Mouse (Mus musculus): Measurements from ENCODE around the gene Golph3l. TPM values are rescaled to one million over a fixed set of nuclear protein-coding genes. Genes with fewer than 3 reads are reported as not detected.
"Not testable (repeated sequence)": the region's sequence is repeated elsewhere in the genome, so short reads cannot be mapped to it uniquely, and the experiment has no call there.

Gene Golph3l
- polyA plus RNA-seq, 1 experiment from 2014 or later = 34.4 TPM

DNA sequence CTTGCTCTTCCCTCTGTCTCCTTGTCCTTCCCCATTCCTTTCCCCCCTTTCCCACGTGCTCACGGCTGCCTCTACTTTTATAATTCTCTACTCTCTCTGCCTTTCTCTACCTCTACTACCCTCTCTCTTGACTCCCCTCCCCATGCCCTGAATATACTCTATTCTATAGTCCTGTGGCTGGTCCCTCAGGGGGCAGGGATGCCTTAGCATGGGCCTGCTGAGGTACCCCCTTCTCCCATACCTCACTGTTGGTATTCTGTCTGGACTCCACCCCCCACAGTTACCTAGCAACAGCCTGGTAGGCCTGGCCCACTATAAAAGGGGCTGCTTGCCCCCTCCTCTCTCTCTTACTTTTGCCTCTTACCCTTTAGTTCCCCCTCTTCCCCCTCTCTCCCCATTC lies 34.8 kb downstream of the Golph3l start:
- no peaks in the 10 kb centered on the region for H3K27me3 ChIP-seq (ENCODE audit: insufficient read depth, low read length)
- H3K27ac ChIP-seq = no peak overlapping the region
- no peak for ATAC-seq (replicated peaks; ENCODE audit: low FRiP score, low read depth)
- peaks cover 13% of the 10 kb centered on the region for H3K36me3 ChIP-seq (ENCODE audit: insufficient read depth, low read length)
- 61% methylated on average over 2 of the region's 2 CpGs for WGBS
- no peak for TF ChIP-seq CTCF (IDR thresholded peaks at IDR 0.05; ENCODE audit: low read depth)
- no peaks in the 10 kb centered on the region for H3K9me3 ChIP-seq (replicated peaks; ENCODE audit: low read length)
- H3K4me2 ChIP-seq (ENCODE audit: low read length) = no peak overlapping the region
- H3K4me1 ChIP-seq (replicated peaks; ENCODE audit: insufficient read depth, low read length) = peaks cover 5% of the 10 kb centered on the region
- no peak overlapping the region for H3K4me3 ChIP-seq (replicated peaks; ENCODE audit: low read depth, low read length)
- no peak for DNase-seq (ENCODE audit: low spot score)
- H3K9ac ChIP-seq (ENCODE audit: low read depth, low read length) = no peak overlapping the region

GRCm38 (mm10) chr3:95623991-95624515 lies 35.3 kb downstream of the Golph3l start:
- WGBS = 76% methylated on average over 5 of the region's 5 CpGs
- DNase-seq (ENCODE audit: low spot score); H3K9ac ChIP-seq (ENCODE audit: low read depth, low read length); ATAC-seq (replicated peaks; ENCODE audit: low FRiP score, low read depth); H3K4me1 ChIP-seq (replicated peaks; ENCODE audit: insufficient read depth, low read length); H3K27me3 ChIP-seq (ENCODE audit: insufficient read depth, low read length); H3K9me3 ChIP-seq (replicated peaks; ENCODE audit: low read length): not testable (repeated sequence)
- Histone ChIP-seq H3K4me2 (ENCODE audit: low read length) (peak overlapping the region; percentile 51), H3K36me3 (ENCODE audit: insufficient read depth, low read length) (peaks cover 18% of the 10 kb centered on the region), H3K4me3 (replicated peaks; ENCODE audit: low read depth, low read length) (0 out of 2 replicates have a peak overlapping the region, but pooled peaks have one; percentile 70), H3K27ac (peak overlapping the region; percentile 62)

GRCm38 (mm10) chr3:95624628-95625503 lies 36.1 kb downstream of the Golph3l start, which contains the start of gene Ensa:
TSS of gene Ensa (plus strand) at chr3:95624993.
- no peaks in the 10 kb centered on the region for H3K27me3 ChIP-seq (ENCODE audit: insufficient read depth, low read length)
- H3K9me3 ChIP-seq (replicated peaks; ENCODE audit: low read length) = no peaks in the 10 kb centered on the region
- peak within 1 kb of the TSS; percentile 59 for H3K9ac ChIP-seq (ENCODE audit: low read depth, low read length)
- H3K36me3 ChIP-seq (ENCODE audit: insufficient read depth, low read length) = peaks cover 26% of the 10 kb centered on the region
- under 1% methylated on average over 44 of the region's 44 CpGs for WGBS
- peaks cover 5% of the 10 kb centered on the region for H3K4me1 ChIP-seq (replicated peaks; ENCODE audit: insufficient read depth, low read length)
- peak within 1 kb of the TSS; percentile 75 for H3K27ac ChIP-seq
- DNase-seq (ENCODE audit: low spot score) = peak; percentile 100
- ATAC-seq (replicated peaks; ENCODE audit: low FRiP score, low read depth) = peak; percentile 98
- H3K4me3 ChIP-seq (replicated peaks; ENCODE audit: low read depth, low read length) = peak within 1 kb of the TSS; percentile 70
- peak within 1 kb of the TSS; percentile 69 for H3K4me2 ChIP-seq (ENCODE audit: low read length)
- TF ChIP-seq CTCF (IDR thresholded peaks at IDR 0.05; ENCODE audit: low read depth) = 0 out of 2 replicates have a peak, but pooled peaks have one; percentile 6

DNA sequence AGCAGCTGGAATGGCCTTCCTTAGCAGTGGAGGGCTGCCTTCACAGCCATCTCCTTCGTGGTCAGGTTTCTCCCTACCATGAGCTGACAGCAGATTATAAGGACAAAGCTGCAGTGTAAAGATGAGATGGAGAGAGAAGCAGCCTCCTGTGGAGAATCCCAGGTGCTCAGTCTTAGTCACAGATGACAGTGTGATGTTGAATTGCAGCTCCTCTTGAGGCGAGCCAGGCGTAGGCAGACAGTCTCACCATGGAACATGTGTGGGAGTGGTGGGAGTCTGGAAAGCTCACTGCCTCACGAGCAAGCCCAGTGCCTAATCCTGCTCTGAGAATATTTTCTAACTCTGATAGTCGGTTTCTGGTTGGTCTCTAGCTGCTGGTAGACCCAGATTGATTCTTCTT lies 39.0 kb downstream of the Golph3l start:
- Histone ChIP-seq H3K4me2 (ENCODE audit: low read length) (no peak overlapping the region), H3K9ac (ENCODE audit: low read depth, low read length) (no peak overlapping the region), H3K4me1 (replicated peaks; ENCODE audit: insufficient read depth, low read length) (peaks cover 5% of the 10 kb centered on the region), H3K27ac (no peak overlapping the region), H3K36me3 (ENCODE audit: insufficient read depth, low read length) (peaks cover 41% of the 10 kb centered on the region), H3K4me3 (replicated peaks; ENCODE audit: low read depth, low read length) (no peak overlapping the region), H3K9me3 (replicated peaks; ENCODE audit: low read length) (no peaks in the 10 kb centered on the region), H3K27me3 (ENCODE audit: insufficient read depth, low read length) (no peaks in the 10 kb centered on the region)
- TF ChIP-seq CTCF (IDR thresholded peaks at IDR 0.05; ENCODE audit: low read depth) = no peak
- 63% methylated on average over 5 of the region's 5 CpGs for WGBS
- DNase-seq (ENCODE audit: low spot score) (no peak), ATAC-seq (replicated peaks; ENCODE audit: low FRiP score, low read depth) (no peak)

DNA sequence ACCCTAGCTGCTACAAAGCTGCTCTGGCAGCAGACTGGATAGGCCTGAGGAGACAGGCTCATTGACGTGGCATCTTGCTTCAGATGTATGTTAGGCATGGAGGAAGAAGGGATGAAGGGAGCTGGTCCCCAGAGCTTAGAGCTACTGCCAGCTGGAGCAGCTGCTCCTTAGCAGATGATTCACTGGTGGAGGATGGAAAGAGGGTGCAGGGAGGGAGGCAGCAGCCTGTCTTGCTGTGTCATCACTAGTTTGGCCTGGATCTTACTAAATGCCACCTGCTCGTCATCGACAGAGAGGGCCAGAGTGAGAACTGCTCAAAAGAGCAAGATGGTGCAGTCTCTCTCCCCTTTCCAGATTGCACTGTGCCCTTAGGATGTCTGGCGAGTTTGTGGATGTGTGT lies 41.0 kb downstream of the Golph3l start:
- peaks cover 50% of the 10 kb centered on the region for H3K36me3 ChIP-seq (ENCODE audit: insufficient read depth, low read length)

DNA sequence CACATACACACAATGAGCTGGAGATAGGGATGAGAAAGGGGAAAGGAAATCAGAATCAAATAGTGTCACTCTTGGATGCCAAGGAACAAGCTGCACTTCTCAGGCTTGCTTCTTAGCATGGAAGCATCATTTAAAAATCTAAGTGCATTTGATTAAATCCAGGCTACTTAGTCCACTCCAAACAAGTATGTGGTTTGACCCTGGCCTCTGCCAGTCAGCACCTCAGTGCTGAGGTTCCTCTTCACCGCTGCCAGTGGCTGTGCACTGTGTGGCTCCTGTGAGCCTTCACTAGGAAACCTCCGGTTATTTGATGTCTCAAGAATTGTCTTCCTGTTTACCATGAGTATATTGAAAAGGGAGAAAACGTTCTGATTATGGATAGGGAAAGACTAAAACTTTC lies 42.1 kb downstream of the Golph3l start:
- Histone ChIP-seq H3K4me3 (replicated peaks; ENCODE audit: low read depth, low read length) (no peak overlapping the region), H3K9me3 (replicated peaks; ENCODE audit: low read length) (no peaks in the 10 kb centered on the region), H3K27ac (no peak overlapping the region), H3K4me1 (replicated peaks; ENCODE audit: insufficient read depth, low read length) (peaks cover 2% of the 10 kb centered on the region; the same call in 1 of the 2 replicates), H3K4me2 (ENCODE audit: low read length) (no peak overlapping the region), H3K9ac (ENCODE audit: low read depth, low read length) (no peak overlapping the region), H3K27me3 (ENCODE audit: insufficient read depth, low read length) (no peaks in the 10 kb centered on the region), H3K36me3 (ENCODE audit: insufficient read depth, low read length) (peaks cover 60% of the 10 kb centered on the region)
- TF ChIP-seq CTCF (IDR thresholded peaks at IDR 0.05; ENCODE audit: low read depth) = no peak
- 75% methylated on average over 3 of the region's 3 CpGs for WGBS
- ATAC-seq (replicated peaks; ENCODE audit: low FRiP score, low read depth) = no peak
- DNase-seq (ENCODE audit: low spot score) = no peak

More for the DNA sequence above, 41.0 kb downstream of the Golph3l start:
- Histone ChIP-seq H3K27ac (no peak overlapping the region), H3K9me3 (replicated peaks; ENCODE audit: low read length) (no peaks in the 10 kb centered on the region), H3K4me1 (replicated peaks; ENCODE audit: insufficient read depth, low read length) (peaks cover 5% of the 10 kb centered on the region), H3K4me2 (ENCODE audit: low read length) (no peak overlapping the region), H3K9ac (ENCODE audit: low read depth, low read length) (no peak overlapping the region), H3K27me3 (ENCODE audit: insufficient read depth, low read length) (no peaks in the 10 kb centered on the region), H3K4me3 (replicated peaks; ENCODE audit: low read depth, low read length) (no peak overlapping the region)
- 79% methylated on average over 4 of the region's 4 CpGs for WGBS
- no peak for ATAC-seq (replicated peaks; ENCODE audit: low FRiP score, low read depth)
- no peak for DNase-seq (ENCODE audit: low spot score)
- no peak for TF ChIP-seq CTCF (IDR thresholded peaks at IDR 0.05; ENCODE audit: low read depth)
